Mouse (Mus musculus) intestine, embryonic 16.5 days (tissue): Measurements from ENCODE around the gene Map3k5. TPM values are rescaled to one million over a fixed set of nuclear protein-coding genes. Genes with fewer than 3 reads are reported as not detected.

Source experiments
- ATAC-seq: fragments of 200-750 bp; cut with Nextera tagmentation; 2 replicates; pipeline ENCODE4 v1.8.0; 2017; ENCODE audit warnings: moderate TSS enrichment, moderate library complexity
- H3K27ac ChIP-seq: fragments of 300-500 bp; sonication (generic); 2 replicates; pipeline ENCODE4 v1.5.1; 2014; ENCODE audit warnings: mild to moderate bottlenecking, low read length
- H3K27me3 ChIP-seq: fragments of 300-500 bp; sonication (generic); replicated peaks from 2 replicates; pipeline ENCODE4 v1.6.1; 2014; ENCODE audit warnings: low read length, control low read depth, mixed read lengths; ENCODE audit not compliant: control insufficient read depth, insufficient read depth
- H3K36me3 ChIP-seq: fragments of 300-500 bp; sonication (generic); 2 replicates; pipeline ENCODE4 v1.6.1; 2014; ENCODE audit warnings: low read length, control low read depth; ENCODE audit not compliant: control insufficient read depth, insufficient read depth
- H3K4me1 ChIP-seq: fragments of 300-500 bp; sonication (generic); 2 replicates; pipeline ENCODE4 v1.6.1; 2014; ENCODE audit warnings: low read length, control low read depth, mixed read lengths; ENCODE audit not compliant: control insufficient read depth, insufficient read depth
- H3K4me2 ChIP-seq: fragments of 300-500 bp; sonication (generic); 2 replicates; pipeline ENCODE4 v1.6.1; 2014; ENCODE audit warnings: low read depth, low read length, control low read depth
- H3K4me3 ChIP-seq: fragments of 300-500 bp; sonication (generic); 2 replicates; pipeline ENCODE4 v1.5.1; 2014; ENCODE audit warnings: mild to moderate bottlenecking, low read length
- H3K9ac ChIP-seq: fragments of 300-500 bp; sonication (generic); 2 replicates; pipeline ENCODE4 v1.6.1; 2014; ENCODE audit warnings: low read depth, low read length
- H3K9me3 ChIP-seq: fragments of 300-500 bp; sonication (generic); 2 replicates; pipeline ENCODE4 v1.6.1; 2016; ENCODE audit warnings: low read length, control low read depth; ENCODE audit not compliant: control insufficient read depth
- WGBS: fragments of 180-500 bp; shearing (Covaris S2); extraction: QIAGEN DNeasy Blood & Tissue Kit; methylation state at CpG from one replicate; pipeline ENCODE4 v1.1.7; 2014; 5-methylcytosine and 5-hydroxymethylcytosine counted together
- polyA plus RNA-seq: library from polyadenylated mRNA; unstranded; fragments of >200 nt; fragmentation: Nextera tagmentation; extraction: Ambion mirVana; gene quantifications from 2 replicates; pipeline ENCODE4 v1.2.1, GENCODE M21; 2015

The Map3k5 gene
- polyA plus RNA-seq, 1 experiment from 2014 or later: 1.4 TPM

GRCm38 (mm10) chr10:20069771-20070460 lies 135.6 kb downstream of the Map3k5 start:
- H3K9ac ChIP-seq: no peak overlapping the region
- 85% methylated on average over 11 of the region's 11 CpGs for WGBS
- no peak overlapping the region for H3K27ac ChIP-seq
- H3K27me3 ChIP-seq: no peaks in the 10 kb centered on the region
- H3K4me1 ChIP-seq: no peaks in the 10 kb centered on the region; the same call in 1 of the 2 replicates
- H3K36me3 ChIP-seq: no peaks in the 10 kb centered on the region
- H3K4me3 ChIP-seq: no peak overlapping the region
- no peak for ATAC-seq
- no peak overlapping the region for H3K4me2 ChIP-seq
- H3K9me3 ChIP-seq: no peaks in the 10 kb centered on the region

DNA sequence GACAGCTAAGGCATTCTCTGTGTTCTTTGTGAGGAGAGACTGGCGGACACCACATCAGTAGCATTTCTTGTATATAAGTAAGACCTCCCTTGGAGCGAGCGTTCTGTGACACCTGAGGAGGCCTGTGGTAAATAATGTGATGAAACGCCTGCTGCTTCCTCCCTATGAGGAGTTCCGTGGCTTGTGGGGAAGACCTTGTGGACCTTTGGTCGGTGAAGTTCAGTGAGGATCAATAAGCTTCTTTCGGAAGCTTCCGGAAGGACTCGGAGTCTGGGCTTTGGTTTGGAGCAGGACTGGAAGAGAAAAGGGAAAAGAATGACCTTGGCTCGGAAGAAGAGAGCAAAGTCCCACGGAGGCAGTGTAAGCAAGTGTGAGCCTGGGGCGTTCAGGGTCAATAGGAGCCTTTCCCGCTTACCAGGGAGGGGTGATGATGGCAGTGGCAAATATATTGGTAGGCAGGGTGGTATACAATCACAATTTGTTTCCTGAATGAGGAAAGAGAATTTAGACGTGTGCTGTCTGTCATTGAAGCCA lies 136.4 kb downstream of the Map3k5 start:
- no peaks in the 10 kb centered on the region for H3K9me3 ChIP-seq
- H3K4me2 ChIP-seq: no peak overlapping the region
- WGBS: 77% methylated on average over 14 of the region's 14 CpGs
- no peak overlapping the region for H3K27ac ChIP-seq
- H3K27me3 ChIP-seq: no peaks in the 10 kb centered on the region
- H3K4me3 ChIP-seq: no peak overlapping the region
- no peak overlapping the region for H3K9ac ChIP-seq
- ATAC-seq: no peak
- H3K4me1 ChIP-seq: no peaks in the 10 kb centered on the region; the same call in 1 of the 2 replicates
- no peaks in the 10 kb centered on the region for H3K36me3 ChIP-seq

- Histone ChIP-seq H3K4me2 (no peak overlapping the region), H3K27ac (no peak overlapping the region), H3K4me1 (no peaks in the 10 kb centered on the region; the same call in 1 of the 2 replicates), H3K4me3 (no peak overlapping the region), H3K9ac (no peak overlapping the region), H3K27me3 (no peaks in the 10 kb centered on the region), H3K9me3 (no peaks in the 10 kb centered on the region), H3K36me3 (no peaks in the 10 kb centered on the region)
- WGBS: 91% methylated on average over 6 of the region's 6 CpGs
- ATAC-seq: no peak
Observed at GRCm38 (mm10) chr10:20071716-20072115, 137.4 kb downstream of the Map3k5 start.

DNA sequence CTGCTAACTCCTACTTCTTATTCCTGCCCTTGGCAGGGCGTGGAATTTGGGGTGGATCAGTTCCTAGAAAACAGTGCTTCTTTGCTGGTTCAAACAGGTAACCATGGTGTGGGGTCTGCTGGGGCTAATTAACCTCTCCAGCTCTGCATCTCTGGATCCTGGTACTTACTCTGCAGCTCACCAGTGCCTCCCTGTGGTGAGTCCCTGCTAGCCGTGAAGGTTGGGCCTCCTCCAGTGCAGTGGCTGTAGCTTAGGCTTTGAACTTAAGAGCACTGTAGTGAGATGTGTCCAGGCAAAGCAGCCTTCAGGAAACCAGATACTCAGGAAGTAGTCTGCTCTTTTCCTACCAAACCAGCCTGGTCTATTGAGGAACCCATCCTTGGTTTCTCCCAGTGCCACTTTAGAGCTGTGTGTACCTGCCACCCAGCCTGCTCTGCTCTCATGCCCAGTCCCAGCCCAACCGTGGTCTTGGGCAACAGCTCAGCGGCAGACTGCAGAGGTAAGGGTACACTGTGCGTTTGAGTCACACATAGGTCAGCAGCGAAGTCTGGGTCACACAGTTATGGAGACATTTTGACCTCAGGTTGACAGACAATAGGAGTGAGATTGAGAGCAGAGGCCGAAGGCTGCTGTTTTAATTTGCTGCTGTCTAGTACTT lies 139.1 kb downstream of the Map3k5 start:
- H3K4me1 ChIP-seq: no peaks in the 10 kb centered on the region; the same call in 1 of the 2 replicates
- H3K9ac ChIP-seq: no peak overlapping the region
- ATAC-seq: peak; percentile 58
- H3K4me2 ChIP-seq: no peak overlapping the region
- H3K36me3 ChIP-seq: no peaks in the 10 kb centered on the region
- WGBS: 66% methylated on average over 7 of the region's 7 CpGs
- no peak overlapping the region for H3K27ac ChIP-seq
- H3K4me3 ChIP-seq: no peak overlapping the region
- H3K9me3 ChIP-seq: no peaks in the 10 kb centered on the region
- no peaks in the 10 kb centered on the region for H3K27me3 ChIP-seq

GRCm38 (mm10) chr10:20076541-20077469 lies 142.5 kb downstream of the Map3k5 start:
- H3K9me3 ChIP-seq: no peaks in the 10 kb centered on the region
- no peak overlapping the region for H3K4me2 ChIP-seq
- WGBS: 74% methylated on average over 13 of the region's 13 CpGs
- no peak overlapping the region for H3K27ac ChIP-seq
- no peaks in the 10 kb centered on the region for H3K27me3 ChIP-seq
- H3K36me3 ChIP-seq: no peaks in the 10 kb centered on the region
- ATAC-seq: no peak
- no peak overlapping the region for H3K9ac ChIP-seq
- H3K4me1 ChIP-seq: no peaks in the 10 kb centered on the region
- no peak overlapping the region for H3K4me3 ChIP-seq

DNA sequence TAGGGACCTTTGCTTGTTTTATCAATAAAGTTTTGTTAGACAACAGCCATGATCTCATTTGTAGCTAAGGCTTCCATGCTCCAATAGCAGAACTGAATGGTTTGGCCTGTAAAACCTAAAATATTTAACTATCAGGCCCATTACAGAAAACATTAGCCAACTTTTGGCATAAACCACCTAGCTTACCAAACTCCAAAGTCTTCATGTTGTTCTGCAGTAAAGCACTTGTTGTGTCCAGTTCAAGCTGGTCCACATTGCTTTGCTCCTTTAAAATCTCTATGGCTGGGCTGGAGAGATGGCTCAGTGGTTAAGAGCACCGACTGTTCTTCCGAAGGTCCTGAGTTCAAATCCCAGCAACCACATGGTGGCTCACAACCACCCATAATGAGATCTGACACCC lies 144.1 kb downstream of the Map3k5 start:
- Histone ChIP-seq H3K4me3 (no peak overlapping the region), H3K9ac (no peak overlapping the region), H3K27ac (no peak overlapping the region), H3K9me3 (no peaks in the 10 kb centered on the region), H3K27me3 (no peaks in the 10 kb centered on the region), H3K4me2 (no peak overlapping the region), H3K4me1 (no peaks in the 10 kb centered on the region), H3K36me3 (no peaks in the 10 kb centered on the region)
- 95% methylated on average over 2 of the region's 2 CpGs for WGBS
- ATAC-seq: no peak

GRCm38 (mm10) chr10:20087841-20088240 lies 153.6 kb downstream of the Map3k5 start:
- Histone ChIP-seq H3K36me3 (no peaks in the 10 kb centered on the region), H3K27ac (no peak overlapping the region), H3K4me2 (no peak overlapping the region), H3K4me3 (no peak overlapping the region), H3K27me3 (no peaks in the 10 kb centered on the region), H3K4me1 (no peaks in the 10 kb centered on the region), H3K9ac (no peak overlapping the region), H3K9me3 (no peaks in the 10 kb centered on the region)
- no peak for ATAC-seq
- WGBS: 74% methylated on average over 2 of the region's 2 CpGs

- Histone ChIP-seq H3K4me1 (no peaks in the 10 kb centered on the region), H3K4me2 (no peak overlapping the region), H3K4me3 (no peak overlapping the region), H3K27ac (no peak overlapping the region), H3K27me3 (no peaks in the 10 kb centered on the region), H3K36me3 (no peaks in the 10 kb centered on the region), H3K9me3 (no peaks in the 10 kb centered on the region), H3K9ac (no peak overlapping the region)
- ATAC-seq: no peak
- 51% methylated on average over 3 of the region's 3 CpGs for WGBS
Observed at GRCm38 (mm10) chr10:20089026-20089425, 154.8 kb downstream of the Map3k5 start.

- H3K27ac ChIP-seq: no peak overlapping the region
- no peaks in the 10 kb centered on the region for H3K36me3 ChIP-seq
- no peaks in the 10 kb centered on the region for H3K9me3 ChIP-seq
- no peak for ATAC-seq
- no peak overlapping the region for H3K4me2 ChIP-seq
- H3K4me1 ChIP-seq: no peaks in the 10 kb centered on the region
- no peaks in the 10 kb centered on the region for H3K27me3 ChIP-seq
- H3K4me3 ChIP-seq: no peak overlapping the region
- WGBS: 92% methylated on average over 11 of the region's 11 CpGs
- no peak overlapping the region for H3K9ac ChIP-seq
Observed at GRCm38 (mm10) chr10:20090171-20090570, 155.9 kb downstream of the Map3k5 start.
